Mouse (Mus musculus) thymus, postnatal 10 days (tissue): ENCODE measurements around the gene Nxt1.
A peak's percentile ranks its signal among the peaks of the same experiment; 100 is the strongest.

Experiments
- DNase-seq, 2 experiments: peaks; one replicate each; pipeline ENCODE4 v3.0.0; 2021; ENCODE audit warnings: low spot score in 2 of 2

Nxt1 gene

GRCm38 (mm10) chr2:148672199-148673096 is at the start of gene Nxt1:
Nxt1 (plus strand) TSS chr2:148672601.
- peak; percentile 98 to 99 for DNase-seq

DNA sequence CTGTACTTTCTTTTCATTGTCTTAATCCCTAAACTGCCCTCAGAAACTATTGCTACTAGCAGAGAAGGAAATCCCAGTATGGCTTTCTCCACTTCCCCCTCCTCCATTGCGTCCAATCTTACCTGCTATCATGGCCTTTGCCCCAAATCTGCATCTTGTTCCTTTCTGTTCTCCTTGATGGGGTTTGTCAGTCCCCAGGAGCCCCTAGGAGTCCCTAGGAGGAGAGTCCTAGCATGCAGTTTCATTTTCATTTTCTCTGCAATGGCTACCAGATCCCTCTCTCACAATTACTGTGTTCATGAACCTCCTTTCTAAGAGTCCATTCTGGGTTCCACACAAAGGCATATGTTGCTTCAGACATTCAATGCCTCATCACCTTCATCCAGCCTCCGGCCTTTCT is 49.3 kb upstream of the Nxt1 start:
- no peak for DNase-seq

DNA sequence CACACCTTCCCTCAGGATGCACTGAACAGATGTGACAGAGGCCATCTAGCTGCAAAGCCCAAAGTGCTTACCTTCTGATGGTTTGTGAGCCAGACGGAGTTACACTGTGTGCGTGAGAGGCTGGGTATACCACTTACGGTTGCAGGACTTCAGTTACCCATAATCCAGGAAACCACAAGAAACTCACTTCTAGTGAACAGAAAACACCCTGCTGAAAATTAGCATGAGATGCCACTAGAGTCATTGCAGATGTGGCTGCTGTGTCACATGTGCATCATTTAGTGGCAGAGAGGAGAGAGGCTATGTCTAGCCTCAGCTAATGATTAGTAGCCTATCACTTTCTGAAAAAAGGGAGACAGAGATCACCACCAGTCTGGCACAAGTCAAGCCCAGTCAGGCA is 47.9 kb upstream of the Nxt1 start:
- DNase-seq, result no peak

- no peak for DNase-seq
Observed at GRCm38 (mm10) chr2:148627011-148627471, 45.4 kb upstream of the Nxt1 start.

DNA sequence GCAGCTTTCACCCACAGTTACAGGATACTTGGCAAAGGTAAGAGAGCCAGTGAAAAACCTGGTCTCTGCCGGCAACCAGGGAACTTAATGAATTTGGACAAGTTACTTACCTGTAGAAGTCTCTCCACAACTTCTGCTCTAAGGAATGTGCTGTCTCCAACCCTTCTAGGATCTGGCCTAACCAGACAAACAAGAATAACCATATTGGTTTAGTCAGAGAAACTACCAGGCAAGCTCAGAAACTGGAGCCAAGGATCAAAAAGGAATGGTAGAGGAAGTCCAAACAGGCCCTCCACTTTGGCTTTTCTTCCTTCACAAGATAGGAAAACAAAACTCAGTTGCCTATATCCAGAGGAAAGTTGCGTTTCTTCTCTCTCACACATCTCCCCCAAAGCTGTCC is 41.4 kb upstream of the Nxt1 start:
- no peak for DNase-seq

DNA sequence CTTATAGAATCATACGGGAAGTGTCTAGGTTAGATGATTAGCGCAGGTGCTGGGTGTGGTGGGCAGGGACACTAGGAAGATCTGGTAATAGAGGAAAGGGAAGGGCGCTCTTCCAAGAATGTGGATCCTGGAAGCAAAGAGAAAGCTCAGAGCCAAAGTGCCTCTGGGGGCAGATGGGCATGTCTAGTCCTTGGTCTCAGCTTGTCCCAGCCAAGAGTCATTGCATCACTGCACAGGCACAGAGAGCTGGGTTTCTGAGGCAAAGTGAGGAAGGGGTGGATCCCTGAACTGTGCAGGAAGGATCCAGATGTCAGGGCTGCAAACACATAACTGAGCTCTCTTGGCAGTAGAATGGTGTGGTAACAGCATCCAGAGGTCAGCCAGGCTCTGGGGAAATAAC is 40.8 kb upstream of the Nxt1 start:
- DNase-seq, result no peak

DNA sequence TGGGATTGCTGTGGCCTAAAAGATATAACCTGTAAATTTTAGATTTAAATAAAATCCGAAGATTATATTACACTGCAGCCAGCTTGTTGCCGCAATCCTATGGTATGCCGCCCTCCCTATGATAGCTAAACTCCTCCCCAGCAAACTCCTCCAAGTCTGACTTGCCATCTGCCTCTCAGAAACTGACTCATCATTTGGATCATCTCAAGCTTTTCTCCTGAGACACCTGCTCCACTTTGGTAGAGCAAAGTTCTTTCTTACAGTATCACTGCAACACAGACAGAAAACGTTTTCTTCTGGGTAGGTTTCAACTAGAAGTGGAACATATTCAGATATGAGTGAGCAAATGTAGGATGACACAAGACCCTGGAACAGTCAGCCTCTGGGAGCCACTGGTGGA is 37.9 kb upstream of the Nxt1 start:
- DNase-seq, result no peak

GRCm38 (mm10) chr2:148642610-148643370 is 29.6 kb upstream of the Nxt1 start:
- DNase-seq, result no peak

- DNase-seq, result no peak
Observed at GRCm38 (mm10) chr2:148644421-148645000, 27.9 kb upstream of the Nxt1 start.

- no peak for DNase-seq
Observed at GRCm38 (mm10) chr2:148650587-148651357, 21.6 kb upstream of the Nxt1 start.

DNA sequence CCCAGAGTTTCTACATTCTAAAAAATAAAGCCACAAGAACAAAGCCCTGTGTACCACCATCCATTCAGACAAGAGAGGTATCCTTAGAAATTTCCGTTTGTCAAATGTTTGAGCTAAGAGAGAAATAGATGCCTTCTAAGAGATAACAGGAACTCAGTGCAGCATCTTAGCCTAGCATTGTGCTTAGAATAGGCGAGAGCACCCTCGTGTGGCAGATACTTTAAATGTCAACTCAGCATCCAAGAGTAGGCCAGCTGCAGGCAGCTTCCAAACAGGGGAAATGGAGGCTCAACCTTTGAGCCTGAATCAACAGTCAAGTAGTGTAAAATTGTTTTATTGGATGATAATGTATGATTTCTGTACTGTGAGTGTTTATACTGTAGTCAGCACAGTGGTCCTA is 17.4 kb upstream of the Nxt1 start:
- DNase-seq, result peak; percentile 21 to 60

GRCm38 (mm10) chr2:148663458-148663857 is 8.9 kb upstream of the Nxt1 start:
- no peak for DNase-seq

DNA sequence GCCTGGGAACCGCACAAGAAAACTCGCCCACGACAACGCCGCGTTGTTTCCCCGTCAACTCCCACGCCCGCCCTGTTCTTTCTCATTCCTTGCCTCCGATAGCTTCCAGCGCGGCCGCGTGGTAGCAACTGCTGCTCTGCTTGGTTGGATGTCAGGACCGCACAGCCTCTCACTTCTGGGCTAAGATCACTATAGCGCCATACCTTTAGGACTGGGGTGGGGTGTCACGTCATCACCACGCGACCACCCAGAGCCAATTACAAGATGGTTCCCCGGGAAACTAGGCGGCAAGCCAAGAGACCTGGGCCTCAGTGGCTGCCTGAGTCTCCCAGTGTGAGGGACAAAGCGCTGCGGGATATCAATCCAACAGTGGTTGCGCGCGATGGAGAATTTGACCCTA is 5.4 kb downstream of the Nxt1 start:
- DNase-seq, result no peak

- no peak for DNase-seq
Observed at GRCm38 (mm10) chr2:148679346-148679745, 6.9 kb downstream of the Nxt1 start.

DNA sequence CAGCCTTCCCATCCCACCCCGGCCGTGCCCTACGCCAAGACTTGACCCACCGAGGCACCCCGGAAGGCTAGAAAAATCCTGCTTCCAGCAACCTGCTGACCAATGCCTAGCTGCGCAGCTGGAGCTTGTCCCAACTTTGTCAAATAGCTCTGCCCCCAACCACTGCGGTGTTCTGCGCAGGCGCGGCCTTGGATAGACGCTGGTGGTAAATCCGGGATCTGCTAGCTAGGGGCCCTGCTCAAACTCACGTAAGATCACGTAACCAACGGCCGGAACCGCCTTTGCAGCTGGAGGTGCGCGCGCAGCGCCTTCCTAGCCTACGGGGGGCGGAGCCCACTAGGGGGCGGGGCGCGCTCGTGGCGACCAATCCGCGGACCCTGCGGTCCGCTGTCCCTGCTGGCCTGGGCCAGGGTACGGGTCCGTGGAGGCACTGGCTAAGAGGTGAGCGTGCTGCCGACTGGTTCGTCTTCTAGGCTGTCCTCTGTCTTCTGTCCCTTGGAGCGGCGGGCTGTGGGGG is 8.4 kb downstream of the Nxt1 start, which contains the start of gene Gzf1:
Gene Gzf1, plus strand, starts transcription at position 249 of the 517 bp plus-strand sequence.
- DNase-seq, result peak; percentile 96 to 99

GRCm38 (mm10) chr2:148681461-148681891 is 9.1 kb downstream of the Nxt1 start:
- peak; percentile 60 to 70 for DNase-seq

GRCm38 (mm10) chr2:148683031-148683430 is 10.6 kb downstream of the Nxt1 start:
- DNase-seq, result no peak

DNA sequence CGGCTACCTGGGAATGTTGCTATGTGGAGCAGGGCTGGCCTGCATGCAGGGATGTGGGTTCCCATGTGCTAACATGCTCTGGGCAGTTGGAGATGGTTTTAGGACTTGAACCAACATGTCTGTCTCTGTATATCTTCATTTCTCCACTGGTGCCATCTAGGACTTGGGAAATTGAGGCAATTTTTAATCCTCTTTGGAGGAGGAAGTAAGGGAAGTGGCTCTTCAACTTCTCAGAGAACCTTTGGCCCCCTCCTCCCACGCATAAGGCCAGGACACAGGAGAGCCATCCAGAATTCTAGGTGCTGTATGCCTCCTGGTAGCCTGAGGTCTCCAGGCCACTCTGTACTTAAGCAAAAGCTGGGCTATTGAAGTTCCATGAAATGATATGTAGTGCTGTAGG is 12.6 kb downstream of the Nxt1 start:
- no peak for DNase-seq

DNA sequence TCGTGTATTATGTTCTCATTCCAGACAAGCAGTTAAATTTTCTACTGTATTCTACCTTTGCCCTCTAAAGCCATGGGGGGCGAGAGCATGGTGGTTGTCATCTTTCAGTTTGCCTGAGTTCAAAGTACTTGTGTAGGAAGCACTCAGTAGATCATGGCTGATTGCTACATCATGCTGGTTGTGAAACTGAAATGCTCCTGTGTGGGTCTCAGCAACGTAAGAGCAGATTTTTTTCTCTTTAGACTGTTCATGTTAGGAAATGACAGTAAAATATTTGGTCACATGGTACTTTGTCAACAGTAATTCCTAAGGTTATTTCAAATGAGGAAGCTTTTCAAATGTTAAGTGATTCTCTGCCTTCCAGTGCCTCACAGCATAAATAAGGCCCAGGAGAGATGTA is 13.3 kb downstream of the Nxt1 start:
- DNase-seq, result no peak

DNA sequence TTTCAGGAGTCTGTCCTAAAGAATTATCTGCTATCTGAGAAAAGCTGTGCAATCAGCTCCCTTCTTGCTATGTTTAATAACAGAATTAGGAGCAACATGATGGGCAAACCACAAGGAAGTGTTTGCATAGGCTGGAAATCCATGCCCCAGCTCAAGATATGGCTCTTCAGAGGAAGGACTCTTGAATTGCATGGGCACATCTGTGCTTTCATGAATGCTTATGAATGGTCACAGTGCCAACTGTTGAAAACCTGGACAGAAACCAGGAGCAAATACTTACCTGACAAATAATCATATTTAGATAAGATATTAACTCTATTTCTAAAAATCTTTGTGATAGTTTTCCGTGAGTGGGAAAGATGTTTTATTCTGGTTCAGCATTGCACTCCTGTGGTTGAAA is 14.5 kb downstream of the Nxt1 start:
- no peak for DNase-seq

DNA sequence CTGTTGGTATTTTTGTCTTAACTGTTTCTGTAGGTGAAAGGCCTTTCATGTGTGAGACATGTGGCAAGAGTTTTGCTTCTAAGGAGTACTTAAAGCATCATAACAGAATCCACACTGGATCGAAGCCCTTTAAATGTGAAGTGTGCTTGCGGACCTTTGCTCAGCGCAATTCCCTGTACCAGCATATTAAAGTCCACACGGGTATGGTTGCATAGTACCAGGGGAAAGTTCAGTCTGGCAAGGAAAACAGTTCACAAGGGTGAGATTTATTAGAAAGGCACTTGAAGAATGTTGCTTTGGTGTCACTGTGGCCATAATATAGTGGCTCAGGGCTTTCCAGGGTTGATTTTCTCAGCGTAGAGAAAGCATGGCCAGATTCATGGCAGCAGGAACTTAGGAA is 15.6 kb downstream of the Nxt1 start:
- no peak for DNase-seq
